Mouse (Mus musculus) lung, adult 2 months (tissue): ENCODE data around the gene Irx2.

Experiments
- CTCF ChIP-seq: fragments of 200-500 bp; IDR thresholded peaks from 2 replicates; pipeline ENCODE4 v1.5.1; 2011; ENCODE audit warnings: mild to moderate bottlenecking, low read length, control low read depth; ENCODE audit not compliant: insufficient read depth
- POLR2A ChIP-seq: fragments of 200-500 bp; IDR thresholded peaks from 2 replicates; pipeline ENCODE4 v1.6.1; 2011; ENCODE audit warnings: low read depth, mild to moderate bottlenecking, control low read depth, low read length, borderline replicate concordance; ENCODE audit errors: extremely low read depth

DNA sequence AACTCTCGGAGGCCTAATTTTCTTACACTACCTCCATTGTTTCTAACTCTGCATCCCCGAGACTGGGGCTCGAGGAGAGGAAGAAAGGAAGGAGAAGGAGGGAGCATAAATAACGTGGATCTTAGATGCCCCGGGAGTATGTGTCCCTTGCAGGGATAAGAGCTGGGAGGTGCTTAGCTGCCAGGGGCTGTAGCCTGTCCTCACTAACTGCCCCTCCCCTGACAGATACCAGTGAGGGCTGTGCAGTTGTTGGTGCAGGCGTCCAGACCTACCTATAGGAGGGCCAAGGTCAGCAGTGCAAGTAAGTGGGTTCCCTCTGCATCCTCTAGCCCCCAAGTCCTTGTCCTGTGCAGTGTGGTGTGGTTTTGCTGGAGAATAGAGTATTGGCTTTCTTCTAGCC is 3.7 kb downstream of the Irx2 start:
- TF ChIP-seq CTCF (no peak), POLR2A (no peak)
